Mouse (Mus musculus): Measurements from ENCODE around the gene Prkaca. TPM values are rescaled to one million over a fixed set of nuclear protein-coding genes. Genes with fewer than 3 reads are reported as not detected.

Prkaca gene
- total RNA-seq (2021), result 100 to 1,000 TPM; 155 to 157 TPM
- long read RNA-seq, experiment 1, transcript Prkaca-201 (10 exons, 2,276 nt), result major isoform, 360 of 386 reads
- long read RNA-seq, experiment 1, partial matches to known transcripts, result 16 of 386 reads
- long read RNA-seq, experiment 1, other reads (novel, unspliced or antisense), result 9 of 386 reads
- long read RNA-seq, experiment 2, transcript Prkaca-201 (10 exons, 2,276 nt), result major isoform, 279 of 293 reads
- long read RNA-seq, experiment 2, partial matches to known transcripts, result 12 of 293 reads
- long read RNA-seq, experiment 2, other reads (novel, unspliced or antisense), result 2 of 293 reads

DNA sequence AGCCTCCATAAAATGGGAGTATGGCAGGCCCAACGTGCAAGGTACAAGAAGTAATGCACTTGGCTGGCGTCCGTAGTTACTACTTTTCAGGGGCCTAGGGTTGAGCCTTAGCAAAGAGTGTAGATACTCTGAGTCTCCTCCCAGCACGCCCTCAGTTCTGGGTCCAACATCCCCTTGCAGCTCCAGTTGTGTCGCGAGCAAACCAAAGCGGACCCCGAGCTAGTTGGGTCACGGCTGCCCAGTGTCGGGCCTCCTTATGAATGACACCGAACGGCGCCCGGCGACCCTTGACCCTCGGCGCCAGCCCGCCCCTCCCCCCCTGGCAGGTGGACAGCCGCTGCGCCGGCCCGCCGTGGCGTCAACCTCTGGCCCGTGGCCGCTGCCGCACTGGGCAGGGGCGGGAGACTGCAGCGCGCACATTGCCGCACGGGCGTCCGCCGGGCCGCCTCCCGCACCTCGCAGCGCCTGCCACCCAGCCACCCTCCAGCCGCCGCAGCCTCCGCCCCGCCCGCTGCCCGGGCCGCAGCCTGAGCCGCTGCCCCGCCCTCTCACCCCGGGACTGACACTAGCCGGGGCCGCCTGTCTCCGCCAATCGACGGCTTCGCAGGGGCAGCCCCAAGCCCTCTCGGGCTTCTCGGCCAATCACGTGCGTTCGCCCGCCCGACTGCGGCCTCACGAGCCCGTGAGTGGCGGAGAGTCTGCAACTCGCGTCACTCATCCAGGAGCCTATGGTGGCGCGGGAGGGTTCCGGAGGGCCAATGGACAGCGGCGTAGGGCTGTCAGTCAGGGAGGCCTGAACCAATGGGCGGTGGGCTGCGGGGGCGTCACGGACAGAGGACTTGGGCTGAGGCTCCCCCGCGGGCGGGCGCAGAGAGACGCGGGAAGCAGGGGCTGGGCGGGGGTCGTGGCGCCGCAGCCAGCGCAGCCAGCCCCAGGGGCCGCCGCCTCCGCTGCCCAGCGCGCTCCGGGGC lies at the start of gene Prkaca:
Prkaca (plus strand) TSS at position 844 of the 971 bp plus-strand sequence.
- peak; percentile 98 for DNase-seq (ENCODE audit: low spot score)

DNA sequence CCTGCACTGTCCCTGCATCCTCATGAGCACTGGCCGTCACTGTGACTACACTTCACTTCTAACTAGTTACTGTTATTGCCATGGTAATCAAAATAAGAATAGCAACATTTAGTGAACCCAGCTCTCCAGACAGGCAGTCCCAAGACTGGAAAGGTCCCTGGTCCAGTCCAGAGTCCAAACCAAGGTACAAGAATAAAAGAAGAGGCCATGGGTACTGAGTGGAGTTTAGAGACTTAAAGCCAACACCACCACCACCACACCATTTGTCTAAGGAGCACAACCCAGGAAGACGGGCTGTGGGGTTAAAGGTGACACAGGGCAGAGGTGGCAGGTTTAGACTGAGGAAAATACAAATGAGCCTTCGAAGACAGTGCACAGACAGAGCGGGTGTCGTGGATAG lies 48.2 kb upstream of the Prkaca start:
- DNase-seq (ENCODE audit: low spot score), result no peak

DNA sequence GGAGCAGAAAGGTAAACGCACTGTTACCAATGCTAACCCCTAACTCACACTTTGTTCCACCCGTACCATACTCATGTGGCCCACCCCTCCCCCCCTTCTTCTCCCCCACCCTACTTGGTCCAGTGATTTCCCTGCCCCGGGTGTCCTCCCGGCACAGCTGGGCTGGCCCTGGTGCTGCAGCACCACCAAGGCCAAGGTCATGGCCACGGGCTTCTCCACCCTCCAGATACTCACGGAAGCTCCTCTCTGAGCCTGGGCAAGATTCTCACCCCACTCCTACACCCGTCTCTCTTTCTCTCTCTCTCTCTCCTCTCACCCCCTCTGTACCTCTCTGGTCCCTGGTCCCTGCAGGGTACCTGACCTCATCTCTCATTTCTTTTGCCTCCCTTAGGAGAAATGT lies 46.5 kb upstream of the Prkaca start:
- no peak for DNase-seq (ENCODE audit: low spot score)

DNA sequence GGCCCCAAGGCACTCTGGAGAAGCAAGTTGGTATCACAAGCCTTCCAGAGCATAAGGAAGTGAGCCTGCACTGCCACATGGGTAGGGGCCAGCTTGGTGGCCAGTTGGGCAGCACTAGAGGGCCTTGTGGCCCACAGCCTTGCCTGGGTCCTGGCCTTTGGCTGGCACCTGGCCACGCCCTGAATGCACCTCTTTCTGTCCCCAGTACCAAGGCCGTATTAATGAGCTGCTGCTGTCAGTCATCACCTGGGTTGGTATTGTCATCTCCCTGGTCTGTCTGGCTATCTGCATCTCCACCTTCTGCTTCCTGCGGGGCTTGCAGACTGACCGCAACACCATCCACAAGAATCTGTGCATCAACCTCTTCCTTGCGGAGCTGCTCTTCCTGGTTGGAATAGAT lies 38.6 kb upstream of the Prkaca start:
- DNase-seq (ENCODE audit: low spot score), result no peak

DNA sequence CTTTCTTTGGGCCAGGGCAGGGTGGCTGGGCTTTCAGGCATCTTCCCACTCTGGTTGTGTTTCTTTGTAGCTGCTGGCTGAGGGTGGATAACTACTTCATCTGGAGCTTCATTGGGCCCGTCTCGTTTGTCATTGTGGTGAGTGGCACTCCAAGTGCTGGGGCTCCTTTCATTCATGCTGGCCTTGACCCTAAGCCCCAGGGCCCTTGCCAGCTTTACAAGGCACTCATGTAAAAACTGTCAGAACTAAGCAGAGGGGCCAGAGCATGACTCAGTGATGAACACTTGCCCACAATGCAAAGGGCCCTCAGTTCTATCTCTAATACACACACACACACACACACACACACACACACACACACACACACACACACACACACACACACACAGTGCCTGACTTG lies 37.8 kb upstream of the Prkaca start:
- no peak for DNase-seq (ENCODE audit: low spot score)

DNA sequence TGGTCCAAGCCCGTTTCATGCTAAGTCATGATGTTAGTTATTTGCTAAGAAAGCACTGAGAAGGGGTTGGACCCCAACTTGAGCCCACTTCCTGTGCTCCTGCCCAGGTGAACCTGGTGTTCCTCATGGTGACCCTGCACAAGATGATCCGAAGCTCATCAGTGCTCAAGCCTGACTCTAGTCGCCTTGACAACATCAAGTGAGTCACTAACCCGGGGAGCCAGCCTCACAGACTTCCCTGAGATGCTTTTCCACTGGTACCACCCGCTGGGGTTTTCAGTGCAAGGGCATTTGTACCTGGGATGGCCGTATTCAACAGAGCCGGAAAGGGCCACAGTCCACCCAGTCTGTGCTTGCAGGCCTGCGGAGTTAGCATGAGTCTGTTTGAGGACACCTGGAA lies 37.4 kb upstream of the Prkaca start:
- DNase-seq (ENCODE audit: low spot score), result no peak

DNA sequence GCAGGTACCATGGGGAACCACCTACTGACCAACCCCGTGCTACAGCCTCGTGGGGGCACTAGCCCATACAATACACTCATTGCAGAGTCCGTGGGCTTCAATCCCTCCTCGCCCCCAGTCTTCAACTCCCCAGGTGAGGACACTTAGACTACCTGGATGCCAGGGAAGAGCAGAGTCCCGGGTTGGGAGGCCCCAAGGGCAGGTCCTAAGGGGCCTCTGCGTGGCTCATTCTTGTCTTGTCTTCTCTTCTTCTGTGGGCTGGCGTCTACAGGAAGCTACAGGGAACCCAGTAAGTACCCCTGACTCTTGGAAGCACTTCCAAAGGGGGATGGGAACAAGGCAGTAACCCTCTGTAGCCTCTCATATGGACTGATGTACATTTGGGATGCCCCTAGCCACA lies 35.1 kb upstream of the Prkaca start:
- DNase-seq (ENCODE audit: low spot score), result no peak

DNA sequence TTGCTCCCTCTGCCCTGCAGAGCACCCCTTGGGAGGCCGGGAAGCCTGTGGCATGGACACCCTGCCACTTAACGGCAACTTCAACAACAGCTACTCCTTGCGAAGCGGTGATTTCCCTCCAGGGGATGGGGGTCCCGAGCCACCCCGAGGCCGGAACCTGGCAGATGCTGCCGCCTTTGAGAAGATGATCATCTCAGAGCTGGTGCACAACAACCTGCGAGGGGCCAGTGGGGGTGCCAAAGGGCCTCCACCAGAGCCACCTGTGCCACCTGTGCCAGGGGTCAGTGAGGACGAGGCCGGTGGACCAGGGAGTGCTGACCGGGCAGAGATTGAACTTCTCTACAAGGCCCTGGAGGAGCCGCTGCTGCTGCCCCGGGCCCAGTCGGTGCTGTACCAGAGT lies 34.5 kb upstream of the Prkaca start:
- DNase-seq (ENCODE audit: low spot score), result no peak

DNA sequence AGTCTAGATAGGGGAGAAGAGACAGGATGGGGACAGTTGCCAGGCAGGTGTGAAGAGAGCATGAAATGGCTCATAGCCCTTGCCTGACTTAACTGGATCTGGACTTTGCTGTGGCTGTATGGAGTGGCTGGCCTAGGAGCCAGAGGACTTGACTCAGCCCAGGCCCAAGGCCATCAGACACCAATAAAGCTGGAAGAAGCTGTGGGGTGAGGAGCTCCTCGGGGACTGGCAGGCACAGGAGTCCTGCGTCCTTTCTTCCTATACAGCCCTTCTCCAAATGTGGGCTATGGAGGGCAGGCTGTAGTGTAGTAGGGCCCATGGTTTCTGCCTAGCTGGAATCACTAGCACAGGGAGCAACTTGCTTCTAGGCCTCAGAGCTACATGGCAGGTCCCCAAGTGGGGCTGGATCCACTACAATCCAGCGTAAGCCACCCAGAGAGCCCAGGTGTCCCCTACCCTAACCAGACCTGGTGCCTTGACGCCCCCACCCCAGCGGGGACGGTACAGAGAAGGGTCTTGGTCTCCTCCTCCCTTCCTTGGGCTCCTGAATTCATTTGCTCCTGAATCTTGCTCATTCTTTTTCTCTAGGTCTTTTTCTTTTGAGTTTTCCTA lies 31.6 kb upstream of the Prkaca start:
- no peak for DNase-seq (ENCODE audit: low spot score)

DNA sequence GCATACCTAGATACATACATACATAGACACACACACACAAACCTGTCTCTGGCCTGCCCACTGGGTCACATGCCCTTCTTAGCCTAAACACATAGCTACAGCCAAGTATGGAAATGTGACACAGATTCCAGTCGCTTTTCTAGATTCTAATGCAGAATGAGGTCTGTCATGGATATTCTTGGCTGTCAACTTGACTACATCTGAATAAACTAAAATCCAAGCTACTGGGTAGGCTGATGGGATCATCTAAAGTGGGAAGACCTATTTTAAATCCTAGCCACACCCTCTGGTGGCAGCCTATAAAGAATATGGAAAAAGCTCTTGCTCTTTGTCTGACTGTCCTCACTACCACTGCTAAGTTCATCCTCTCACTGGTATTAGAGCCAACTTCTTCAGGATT lies 30.3 kb upstream of the Prkaca start:
- DNase-seq (ENCODE audit: low spot score), result no peak

DNA sequence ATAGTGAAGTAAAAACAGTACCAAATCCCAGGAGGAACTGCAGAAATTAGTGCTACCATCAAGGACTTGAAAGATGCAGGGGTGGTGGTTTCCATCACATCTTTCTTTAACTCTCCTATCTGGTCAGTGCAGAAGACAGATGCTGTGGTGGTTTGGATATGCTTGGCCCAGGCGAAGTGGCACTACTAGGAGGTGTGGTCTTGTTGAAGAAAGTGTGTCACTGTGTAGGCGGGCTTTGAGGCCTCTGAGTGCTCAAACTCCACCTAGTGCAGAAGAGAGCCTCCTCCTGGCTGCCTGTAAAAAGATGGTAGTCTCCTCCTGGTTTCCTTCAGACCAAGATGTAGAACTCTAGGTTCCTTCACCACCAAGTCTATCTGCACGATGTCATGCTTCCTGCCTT lies 27.3 kb upstream of the Prkaca start:
- no peak for DNase-seq (ENCODE audit: low spot score)

DNA sequence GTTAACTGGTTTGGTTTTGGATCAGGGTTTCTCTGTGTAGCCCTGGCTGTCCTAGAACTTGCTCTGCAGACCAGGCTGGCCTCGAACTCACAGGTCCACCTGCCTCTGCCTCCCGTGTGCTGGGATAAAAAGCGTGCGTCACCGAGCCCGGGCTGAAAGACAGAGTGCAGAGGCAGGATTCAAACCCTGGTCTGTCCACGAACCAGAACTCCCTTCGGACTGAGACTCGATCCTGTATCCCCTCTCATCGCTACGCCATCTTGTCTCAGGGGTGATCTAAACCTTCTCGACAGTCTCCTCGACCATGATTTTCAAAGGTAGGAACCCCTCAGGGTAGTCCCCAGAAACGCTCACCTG lies 18.1 kb upstream of the Prkaca start:
- DNase-seq (ENCODE audit: low spot score), result no peak

DNA sequence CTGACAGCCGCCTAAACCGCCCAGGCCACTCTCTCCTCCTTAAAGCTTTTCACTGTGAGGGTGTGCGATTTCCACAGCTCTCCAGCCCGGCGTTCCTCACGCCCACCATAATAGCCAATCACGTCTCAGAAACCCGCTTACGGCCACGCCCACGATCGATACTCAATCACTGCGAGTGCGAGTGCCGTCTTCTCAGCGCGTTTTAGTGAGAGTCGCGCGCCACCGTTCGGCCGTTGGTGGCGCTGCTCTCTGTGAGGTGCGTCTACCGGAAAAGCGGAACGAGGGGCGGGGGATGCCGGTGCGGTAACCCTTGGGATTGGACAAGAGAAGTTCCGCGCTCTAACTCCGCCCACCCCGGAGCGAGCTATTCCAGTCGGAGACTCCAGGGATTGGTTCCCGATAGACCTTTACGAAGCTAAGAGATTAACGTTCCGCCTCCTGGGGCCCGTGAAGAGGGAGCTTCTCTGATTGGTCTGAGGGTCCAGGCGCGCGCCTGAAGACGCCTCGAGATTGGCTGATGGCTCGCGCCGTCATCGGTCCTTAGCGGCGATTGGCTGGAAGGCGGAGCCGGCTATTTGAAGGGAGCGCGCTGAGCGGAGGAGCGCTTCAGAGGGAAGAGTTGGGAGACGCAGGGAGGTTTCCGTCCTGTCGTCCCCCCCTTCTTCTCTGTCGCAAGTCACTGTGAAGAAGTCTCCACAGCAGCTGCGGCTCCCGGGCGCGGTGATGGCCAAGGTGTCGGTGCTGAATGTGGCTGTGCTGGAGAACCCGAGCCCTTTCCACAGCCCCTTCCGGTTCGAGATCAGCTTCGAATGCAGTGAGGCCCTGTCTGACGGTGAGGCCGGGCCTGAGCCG lies 17.5 kb upstream of the Prkaca start, which contains the start of the genes Gm10644 and Asf1b:
Gm10644 (minus strand) TSS at position 100 of the 852 bp plus-strand sequence.
Asf1b (plus strand) TSS at position 402 of the 852 bp plus-strand sequence.
- peak; percentile 98 for DNase-seq (ENCODE audit: low spot score)

DNA sequence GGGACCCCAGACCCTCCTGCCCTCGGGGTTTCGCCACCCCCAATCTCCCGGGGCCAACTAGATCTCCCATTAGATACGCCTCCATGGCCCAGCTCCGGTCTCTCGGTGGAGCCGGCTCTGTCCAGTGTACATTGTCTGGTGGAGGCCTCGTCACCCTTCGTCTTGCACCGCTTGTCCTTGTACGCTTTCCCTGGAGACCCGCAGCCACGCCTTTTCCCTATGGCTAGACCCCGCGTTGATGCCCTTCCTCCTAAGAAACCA lies 16.9 kb upstream of the Prkaca start:
- DNase-seq (ENCODE audit: low spot score), result no peak

DNA sequence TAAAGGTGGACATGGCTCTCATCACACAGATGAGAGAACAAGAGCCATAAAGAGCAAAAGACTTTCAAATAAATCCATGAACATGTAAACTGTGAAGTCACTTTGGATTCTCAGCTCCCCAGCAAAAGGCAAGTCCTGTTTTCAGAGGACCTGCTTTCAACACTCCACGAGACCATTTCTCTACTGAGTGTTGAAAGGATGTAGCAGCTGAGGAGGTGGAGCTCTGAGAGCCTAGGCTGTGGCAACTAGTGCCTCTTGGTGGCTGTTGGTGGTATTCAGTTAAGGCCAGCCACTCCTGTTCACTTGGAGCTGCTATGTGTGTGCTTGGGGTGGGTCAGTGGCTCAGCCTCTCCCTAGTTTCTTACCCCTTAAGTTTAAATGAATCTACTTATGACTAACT lies 16.0 kb upstream of the Prkaca start:
- DNase-seq (ENCODE audit: low spot score), result no peak

DNA sequence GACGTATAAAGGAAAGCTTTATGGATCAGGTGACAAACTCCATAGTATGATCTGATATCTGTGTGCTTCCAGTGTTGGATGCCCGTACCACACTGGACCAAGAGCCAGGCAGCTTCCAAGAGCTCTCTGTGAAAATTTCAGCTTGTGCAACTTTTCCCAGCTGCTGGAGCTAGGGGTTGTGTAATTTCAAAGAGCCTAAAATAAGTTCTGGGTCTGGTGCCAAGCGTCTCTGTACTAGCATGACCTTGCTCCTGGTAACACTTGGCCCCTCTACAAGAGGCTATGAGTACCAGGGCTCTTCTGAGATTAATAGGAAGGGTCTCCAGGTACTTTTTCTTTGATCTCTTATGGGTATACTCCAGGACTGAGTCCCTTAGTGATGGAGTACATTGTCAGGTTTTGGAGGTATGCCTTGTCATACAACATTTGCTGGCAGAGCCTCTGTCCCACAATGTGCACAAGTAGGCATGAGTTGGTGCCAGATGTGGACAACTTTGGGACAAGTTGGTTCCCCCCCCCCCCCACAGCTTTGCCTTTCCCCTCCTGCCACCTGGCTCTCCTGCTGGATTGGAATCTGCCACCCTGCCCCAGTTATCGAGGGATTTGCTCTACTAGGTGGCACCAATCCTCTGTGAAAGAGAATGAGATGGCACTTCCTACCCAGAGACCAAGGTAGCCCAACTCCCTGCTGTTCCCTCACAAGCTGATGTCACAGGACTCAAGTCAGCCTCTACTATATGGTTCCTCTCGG lies 8.6 kb upstream of the Prkaca start:
- DNase-seq (ENCODE audit: low spot score), result peak; percentile 88

DNA sequence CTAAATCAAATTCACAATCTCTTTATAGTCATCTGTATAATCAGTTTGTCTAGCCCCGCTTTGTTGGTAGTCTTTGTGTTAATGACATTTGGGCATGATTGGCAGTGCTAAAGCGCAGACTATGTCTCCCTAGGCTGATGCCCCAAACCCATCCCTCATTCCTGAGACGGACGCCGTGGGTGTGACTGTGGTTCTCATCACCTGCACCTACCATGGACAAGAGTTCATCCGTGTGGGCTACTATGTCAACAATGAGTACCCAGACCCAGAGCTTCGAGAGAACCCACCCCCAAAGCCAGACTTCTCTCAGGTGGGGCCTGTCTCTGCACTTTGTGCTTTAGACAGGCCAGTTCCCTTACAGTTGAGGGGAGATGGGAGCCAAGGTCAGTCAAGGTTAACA lies 5.1 kb upstream of the Prkaca start:
- no peak for DNase-seq (ENCODE audit: low spot score)

DNA sequence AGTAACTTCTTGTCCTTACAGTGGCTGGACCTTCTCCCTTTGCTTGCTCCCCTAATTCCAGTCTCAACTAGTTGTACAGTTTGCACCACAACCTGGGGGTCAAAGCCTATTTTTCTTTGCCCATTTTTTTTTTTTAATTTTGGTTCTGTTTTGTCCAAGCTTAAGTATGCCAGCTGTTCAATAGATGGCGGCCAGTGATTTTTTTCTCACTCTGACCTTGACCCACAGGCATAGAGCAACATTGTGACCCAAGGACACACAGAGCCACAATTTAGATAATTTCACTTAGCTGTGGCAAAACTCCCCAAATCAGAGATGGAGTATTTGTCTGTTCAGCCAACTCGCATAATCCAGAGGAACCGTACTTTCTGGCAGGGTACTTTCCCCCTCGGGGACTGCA lies 1.7 kb upstream of the Prkaca start:
- no peak for DNase-seq (ENCODE audit: low spot score)

DNA sequence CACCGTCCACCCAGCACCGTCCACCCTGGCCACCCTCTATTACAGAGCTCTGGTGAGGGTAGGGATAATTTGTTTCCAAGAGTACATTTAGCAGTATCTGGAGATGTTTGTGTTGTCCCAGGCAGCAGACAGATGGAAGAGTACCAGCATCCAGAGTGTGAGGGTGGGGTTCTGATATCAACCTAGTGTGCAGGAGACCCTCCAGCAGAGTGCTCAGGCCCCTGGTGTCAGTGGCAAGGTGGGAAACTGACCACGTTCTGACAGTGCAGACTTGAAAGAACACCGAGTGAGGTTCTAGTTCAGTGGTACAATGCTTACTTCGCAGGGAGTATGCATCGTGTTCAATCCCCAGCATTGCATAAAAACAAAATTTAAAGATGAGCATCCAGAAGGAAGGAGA lies 1.1 kb upstream of the Prkaca start:
- DNase-seq (ENCODE audit: low spot score), result no peak

DNA sequence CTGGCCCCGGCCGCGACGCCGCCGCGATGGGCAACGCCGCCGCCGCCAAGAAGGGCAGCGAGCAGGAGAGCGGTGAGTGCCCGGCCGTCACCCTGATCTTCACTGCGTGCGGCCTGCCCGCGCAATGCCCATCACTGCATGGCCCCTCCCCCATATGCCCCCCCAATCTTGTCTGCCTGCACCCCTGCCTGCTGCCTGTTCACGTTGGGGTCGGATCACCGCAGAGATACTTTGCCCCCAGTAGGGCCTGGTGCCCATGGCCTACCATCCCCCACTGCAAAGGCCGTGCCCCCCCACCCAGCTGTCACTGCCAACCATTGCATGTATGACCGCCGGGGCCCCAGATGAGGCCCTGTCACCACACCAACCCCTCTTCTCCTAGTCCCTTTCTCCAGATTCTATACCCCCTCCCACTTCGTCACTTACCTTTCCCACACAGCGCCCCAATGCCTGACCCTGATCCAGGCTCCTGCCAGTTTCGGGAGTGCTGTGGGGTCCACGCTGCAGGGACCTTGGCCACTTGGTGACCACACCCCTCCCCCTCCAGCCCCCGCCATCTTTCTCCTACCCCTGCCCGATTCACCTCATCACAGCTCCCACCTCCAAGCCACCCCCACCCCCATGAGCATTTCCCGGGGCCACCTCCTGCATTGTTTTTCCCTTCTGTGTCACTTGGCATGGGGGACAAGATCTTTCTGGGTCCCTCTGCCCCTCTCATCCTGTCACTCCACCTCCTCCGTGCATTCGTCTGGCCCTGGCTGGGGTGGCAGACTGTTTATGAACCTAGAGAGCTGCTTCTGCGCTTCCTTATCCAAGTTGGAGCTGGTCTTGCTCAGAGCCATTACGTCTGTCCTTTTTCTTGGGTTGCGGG lies 603 bp downstream of the Prkaca start:
- peak; percentile 20 for DNase-seq (ENCODE audit: low spot score)

Measured in gastrocnemius, adult 18-20 months (tissue).